Mouse (Mus musculus) neural tube, embryonic 15.5 days (tissue): ENCODE measurements around the gene Klf5. TPM values are rescaled to one million over a fixed set of nuclear protein-coding genes. Genes with fewer than 3 reads are reported as not detected.
A peak's percentile ranks its signal among the peaks of the same experiment; 100 is the strongest.

ENCODE experiments used
- ATAC-seq: fragments of 200-750 bp; cut with Nextera tagmentation; 2 replicates; pipeline ENCODE4 v1.8.0; 2017; ENCODE audit warnings: mild to moderate bottlenecking, moderate TSS enrichment, moderate library complexity; ENCODE audit not compliant: low FRiP score
- H3K27ac ChIP-seq: fragments of 300-500 bp; sonication (generic); replicated peaks from 2 replicates; pipeline ENCODE4 v1.5.1; 2015; ENCODE audit warnings: mild to moderate bottlenecking, inconsistent platforms
- H3K27me3 ChIP-seq: fragments of 300-500 bp; sonication (generic); replicated peaks from 2 replicates; pipeline ENCODE4 v1.6.1; 2015; ENCODE audit warnings: inconsistent platforms
- H3K36me3 ChIP-seq: fragments of 300-500 bp; sonication (generic); 2 replicates; pipeline ENCODE4 v1.6.1; 2015; ENCODE audit warnings: inconsistent platforms
- H3K4me1 ChIP-seq: fragments of 300-500 bp; sonication (generic); 2 replicates; pipeline ENCODE4 v1.6.1; 2015; ENCODE audit warnings: inconsistent platforms
- H3K4me2 ChIP-seq: fragments of 300-500 bp; sonication (generic); 2 replicates; pipeline ENCODE4 v1.6.1; 2015; ENCODE audit warnings: inconsistent platforms, mild to moderate bottlenecking, moderate library complexity
- H3K4me3 ChIP-seq: fragments of 300-500 bp; sonication (generic); replicated peaks from 2 replicates; pipeline ENCODE4 v1.5.1; 2015; ENCODE audit warnings: mild to moderate bottlenecking, inconsistent platforms
- H3K9ac ChIP-seq: fragments of 300-500 bp; sonication (generic); replicated peaks from 2 replicates; pipeline ENCODE4 v1.6.1; 2015; ENCODE audit warnings: mild to moderate bottlenecking, inconsistent platforms
- H3K9me3 ChIP-seq: fragments of 300-500 bp; sonication (generic); replicated peaks from 2 replicates; pipeline ENCODE4 v1.6.1; 2016; ENCODE audit warnings: inconsistent platforms
- WGBS: fragments of 180-500 bp; shearing (Covaris S2); methylation state at CpG from one replicate; pipeline ENCODE4 v1.1.7; 2015; ENCODE audit warnings: mixed read lengths; 5-methylcytosine and 5-hydroxymethylcytosine counted together
- polyA plus RNA-seq: library from polyadenylated mRNA; unstranded; fragments of >200 nt; fragmentation: Nextera tagmentation; extraction: Ambion mirVana; gene quantifications from 2 replicates; pipeline ENCODE4 v1.2.1, GENCODE M21; 2015

The Klf5 gene
- polyA plus RNA-seq = 5.2 and 11.3 TPM in 2 replicates

DNA sequence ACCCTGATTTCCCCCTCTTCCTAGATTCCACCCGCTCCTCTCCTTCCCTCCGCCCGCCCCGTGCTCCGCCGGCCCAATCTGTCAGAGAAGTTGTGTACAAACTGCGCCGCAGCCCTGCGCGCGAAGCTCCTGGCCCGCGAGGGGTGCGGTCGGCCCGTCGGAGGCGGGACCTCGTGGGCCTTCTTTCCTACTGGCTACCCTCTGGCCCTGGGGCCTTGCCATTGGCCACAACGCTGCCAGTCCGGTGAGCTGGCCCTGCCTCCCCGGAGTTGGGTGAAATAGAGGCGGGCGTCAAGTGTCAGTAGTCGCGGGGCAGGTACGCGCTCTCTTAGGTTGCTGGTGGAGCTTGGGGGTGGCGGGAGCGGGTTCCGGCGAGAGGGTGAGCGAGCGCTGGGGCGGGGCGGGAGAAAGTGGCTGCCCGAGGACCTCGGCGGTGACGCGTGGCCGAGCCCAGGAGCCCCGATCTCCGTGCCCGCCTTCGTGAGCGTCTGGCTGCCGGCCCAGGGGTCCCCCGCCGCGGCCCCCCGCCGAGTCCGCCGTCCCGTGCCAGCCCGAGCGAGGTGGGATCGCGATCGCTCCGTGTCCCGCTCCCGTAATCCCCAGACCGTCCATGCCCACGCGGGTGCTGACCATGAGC is at the start of gene Klf5:
TSS of gene Klf5 (plus strand) at position 307 of the 637 bp plus-strand sequence.
- Histone ChIP-seq H3K9ac (peak within 1 kb of the TSS; percentile 65), H3K36me3 (no peaks in the 10 kb centered on the region), H3K4me3 (peak within 1 kb of the TSS; percentile 78), H3K4me2 (peak within 1 kb of the TSS; percentile 97), H3K27me3 (peaks cover 14% of the 10 kb centered on the region), H3K9me3 (no peaks in the 10 kb centered on the region), H3K4me1 (peaks cover 14% of the 10 kb centered on the region), H3K27ac (peak within 1 kb of the TSS; percentile 63)
- ATAC-seq = peak; percentile 98
- WGBS = under 1% methylated on average over 61 of the region's 67 CpGs

DNA sequence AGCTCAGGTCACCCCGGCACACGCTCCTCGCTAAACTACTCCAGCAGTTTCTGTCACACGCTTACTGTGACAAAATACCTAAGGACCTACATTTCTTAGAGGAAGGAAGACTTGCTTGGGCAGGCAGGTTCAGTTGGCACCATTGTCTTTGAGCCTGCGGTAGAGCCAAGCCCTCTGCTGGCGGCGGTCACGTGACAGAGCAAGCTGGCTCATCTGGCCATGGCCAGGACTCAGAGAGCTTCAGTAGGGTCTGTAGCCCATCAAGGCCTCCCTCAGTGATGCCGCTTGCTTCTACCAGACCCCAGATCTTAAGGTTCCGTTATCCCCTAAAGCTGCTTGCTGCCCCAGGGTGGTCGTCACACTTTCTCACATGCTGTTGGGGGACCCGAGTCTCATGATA is 36.5 kb upstream of the Klf5 start:
- no peak for ATAC-seq
- H3K36me3 ChIP-seq = no peaks in the 10 kb centered on the region; the same call in 1 of the 2 replicates
- H3K4me3 ChIP-seq = no peak overlapping the region
- H3K4me1 ChIP-seq = no peaks in the 10 kb centered on the region
- H3K9ac ChIP-seq = no peak overlapping the region
- no peaks in the 10 kb centered on the region for H3K27me3 ChIP-seq
- WGBS = 97% methylated on average over 12 of the region's 12 CpGs
- no peak overlapping the region for H3K4me2 ChIP-seq
- H3K27ac ChIP-seq = no peak overlapping the region
- no peaks in the 10 kb centered on the region for H3K9me3 ChIP-seq

DNA sequence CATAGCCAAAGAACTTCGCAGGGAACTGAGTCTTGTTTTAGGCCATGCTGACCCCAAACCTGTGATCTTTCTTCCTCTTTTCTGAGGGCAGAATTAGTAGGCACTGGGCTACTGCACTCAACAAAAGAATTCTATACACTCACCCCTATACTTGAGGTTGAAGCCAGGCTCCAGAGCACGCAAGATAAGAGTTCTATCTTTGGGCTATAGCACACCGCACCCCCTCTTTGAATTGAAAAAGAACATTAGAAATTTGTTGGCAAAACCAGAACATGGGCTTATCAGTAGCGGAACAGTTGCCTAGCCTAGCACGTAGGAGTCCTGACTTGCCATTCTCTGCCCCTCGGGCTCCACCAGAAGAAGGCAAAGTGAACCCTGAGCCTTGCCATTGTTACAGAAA is 34.7 kb upstream of the Klf5 start:
- no peak overlapping the region for H3K4me3 ChIP-seq
- no peaks in the 10 kb centered on the region; the same call in 1 of the 2 replicates for H3K36me3 ChIP-seq
- H3K27me3 ChIP-seq = no peaks in the 10 kb centered on the region
- H3K9ac ChIP-seq = no peak overlapping the region
- 97% methylated on average over 6 of the region's 6 CpGs for WGBS
- ATAC-seq = no peak
- H3K4me2 ChIP-seq = no peak overlapping the region
- H3K9me3 ChIP-seq = no peaks in the 10 kb centered on the region
- H3K4me1 ChIP-seq = no peaks in the 10 kb centered on the region
- H3K27ac ChIP-seq = no peak overlapping the region

DNA sequence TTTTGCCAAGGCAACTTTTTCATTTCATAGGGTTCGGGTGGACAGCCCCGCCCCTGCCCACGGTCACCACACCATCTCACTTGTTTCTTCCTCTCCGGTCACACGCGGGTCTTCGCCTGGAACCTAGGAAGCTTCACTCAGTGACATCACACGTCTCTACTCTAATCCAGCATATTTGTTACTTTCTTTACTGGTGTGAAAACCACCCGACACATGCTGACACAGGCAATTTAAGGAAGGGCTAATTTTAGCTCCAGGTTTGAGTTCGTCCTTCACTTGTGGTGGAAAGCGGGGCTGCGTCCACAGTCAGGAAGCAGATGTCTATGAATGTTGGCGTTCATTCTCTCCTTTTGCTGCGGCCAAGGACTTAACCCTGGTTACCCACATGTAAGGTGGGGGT is 32.7 kb upstream of the Klf5 start:
- no peak overlapping the region for H3K27ac ChIP-seq
- no peak overlapping the region for H3K4me2 ChIP-seq
- H3K4me1 ChIP-seq = no peaks in the 10 kb centered on the region
- no peak overlapping the region for H3K9ac ChIP-seq
- no peak overlapping the region for H3K4me3 ChIP-seq
- 94% methylated on average over 14 of the region's 14 CpGs for WGBS
- H3K27me3 ChIP-seq = no peaks in the 10 kb centered on the region
- no peaks in the 10 kb centered on the region; the same call in 1 of the 2 replicates for H3K36me3 ChIP-seq
- no peaks in the 10 kb centered on the region for H3K9me3 ChIP-seq
- no peak for ATAC-seq

DNA sequence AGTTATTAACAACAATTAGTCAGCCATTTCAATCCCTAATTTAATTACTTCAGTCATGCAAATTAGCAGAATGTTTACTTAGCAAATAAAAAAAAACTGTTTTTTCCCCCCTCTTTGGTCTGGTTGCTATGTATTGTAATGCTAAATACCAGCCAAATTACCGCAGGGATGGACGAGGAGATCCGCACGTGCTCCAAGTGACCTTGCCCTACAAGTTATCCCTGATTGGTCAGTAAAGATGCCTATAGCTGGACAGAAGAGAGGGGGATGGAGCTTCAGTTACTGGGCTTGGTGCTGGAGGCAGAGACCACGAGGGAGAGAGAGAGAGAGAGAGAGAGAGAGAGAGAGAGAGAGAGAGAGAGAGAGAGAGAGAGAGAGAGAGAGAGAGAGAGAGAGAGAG is 31.7 kb upstream of the Klf5 start:
- Histone ChIP-seq H3K27me3 (no peaks in the 10 kb centered on the region), H3K4me2 (no peak overlapping the region), H3K27ac (no peak overlapping the region), H3K4me1 (no peaks in the 10 kb centered on the region), H3K9ac (no peak overlapping the region), H3K4me3 (no peak overlapping the region), H3K36me3 (no peaks in the 10 kb centered on the region; the same call in 1 of the 2 replicates), H3K9me3 (no peaks in the 10 kb centered on the region)
- no peak for ATAC-seq
- 53% methylated on average over 5 of the region's 5 CpGs for WGBS

DNA sequence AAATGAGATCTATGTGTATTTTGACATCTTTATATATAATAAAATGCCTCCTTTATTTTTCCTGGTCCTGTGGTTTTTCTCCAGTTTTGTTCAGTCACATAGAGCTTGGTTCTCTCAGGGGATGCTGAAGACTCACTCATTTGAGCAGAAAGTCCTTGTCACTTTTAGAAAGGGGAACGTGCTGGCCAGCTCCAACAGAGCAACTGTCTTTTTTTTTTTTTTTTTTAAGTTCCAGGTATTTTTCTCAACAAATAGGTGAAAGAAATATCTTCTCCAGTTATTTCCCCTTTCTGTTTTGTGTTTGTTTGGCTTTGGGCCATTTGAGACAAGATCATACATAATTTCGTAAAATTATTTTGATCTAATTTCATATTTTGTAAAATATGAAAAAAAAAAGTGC is 24.4 kb upstream of the Klf5 start:
- no peak overlapping the region for H3K4me2 ChIP-seq
- no peak overlapping the region for H3K4me3 ChIP-seq
- 79% methylated on average over 2 of the region's 2 CpGs for WGBS
- no peak overlapping the region for H3K27ac ChIP-seq
- no peaks in the 10 kb centered on the region for H3K9me3 ChIP-seq
- no peaks in the 10 kb centered on the region for H3K27me3 ChIP-seq
- H3K36me3 ChIP-seq = no peaks in the 10 kb centered on the region
- no peak overlapping the region for H3K9ac ChIP-seq
- no peak for ATAC-seq
- H3K4me1 ChIP-seq = no peaks in the 10 kb centered on the region

DNA sequence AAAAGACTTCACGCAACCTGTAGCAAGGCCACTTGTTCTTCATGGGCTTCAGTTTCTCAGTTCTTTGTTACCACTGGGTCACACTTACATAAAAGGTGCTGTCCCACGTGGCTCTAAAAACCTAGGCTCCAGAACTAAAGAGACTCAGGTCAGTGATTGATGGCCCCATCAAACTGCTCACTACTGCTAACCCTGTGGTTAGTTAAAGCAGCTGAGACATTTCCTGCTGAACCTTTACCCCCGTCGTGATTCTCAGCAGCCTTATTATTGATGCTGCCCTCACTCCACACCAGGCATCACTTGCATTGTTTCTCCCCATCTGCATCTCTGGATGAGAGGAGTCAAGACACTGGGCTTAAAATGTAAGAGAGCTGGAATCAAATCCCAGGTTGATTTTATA is 22.7 kb upstream of the Klf5 start:
- 24% methylated on average over 4 of the region's 4 CpGs for WGBS
- Histone ChIP-seq H3K4me2 (no peak overlapping the region), H3K4me3 (no peak overlapping the region), H3K27me3 (no peaks in the 10 kb centered on the region), H3K27ac (no peak overlapping the region), H3K9ac (no peak overlapping the region), H3K4me1 (no peaks in the 10 kb centered on the region), H3K9me3 (no peaks in the 10 kb centered on the region), H3K36me3 (no peaks in the 10 kb centered on the region)
- no peak for ATAC-seq

DNA sequence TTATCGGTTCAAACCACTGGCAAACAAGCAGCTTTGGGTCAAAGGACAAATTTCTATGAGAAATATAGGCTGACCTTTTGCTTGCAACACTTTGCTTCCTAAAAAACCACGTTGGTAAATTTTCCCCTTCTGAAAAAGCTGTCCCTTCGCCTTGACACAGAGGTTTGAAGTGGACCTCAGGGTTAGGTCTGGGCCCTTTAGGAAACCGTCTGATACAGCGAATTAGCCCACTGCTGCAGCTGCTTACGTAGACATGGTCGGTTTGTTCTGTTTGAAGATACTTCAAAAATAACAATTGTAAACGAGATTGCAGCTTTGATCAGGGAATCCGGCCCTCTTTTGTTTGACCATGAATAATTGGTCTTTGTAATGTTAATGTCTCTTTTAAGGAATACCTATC is 20.2 kb upstream of the Klf5 start:
- Histone ChIP-seq H3K27me3 (no peaks in the 10 kb centered on the region), H3K4me2 (no peak overlapping the region), H3K36me3 (no peaks in the 10 kb centered on the region), H3K9ac (no peak overlapping the region), H3K4me3 (no peak overlapping the region), H3K27ac (no peak overlapping the region), H3K9me3 (no peaks in the 10 kb centered on the region), H3K4me1 (no peaks in the 10 kb centered on the region)
- WGBS = 16% methylated on average over 9 of the region's 9 CpGs
- no peak for ATAC-seq

DNA sequence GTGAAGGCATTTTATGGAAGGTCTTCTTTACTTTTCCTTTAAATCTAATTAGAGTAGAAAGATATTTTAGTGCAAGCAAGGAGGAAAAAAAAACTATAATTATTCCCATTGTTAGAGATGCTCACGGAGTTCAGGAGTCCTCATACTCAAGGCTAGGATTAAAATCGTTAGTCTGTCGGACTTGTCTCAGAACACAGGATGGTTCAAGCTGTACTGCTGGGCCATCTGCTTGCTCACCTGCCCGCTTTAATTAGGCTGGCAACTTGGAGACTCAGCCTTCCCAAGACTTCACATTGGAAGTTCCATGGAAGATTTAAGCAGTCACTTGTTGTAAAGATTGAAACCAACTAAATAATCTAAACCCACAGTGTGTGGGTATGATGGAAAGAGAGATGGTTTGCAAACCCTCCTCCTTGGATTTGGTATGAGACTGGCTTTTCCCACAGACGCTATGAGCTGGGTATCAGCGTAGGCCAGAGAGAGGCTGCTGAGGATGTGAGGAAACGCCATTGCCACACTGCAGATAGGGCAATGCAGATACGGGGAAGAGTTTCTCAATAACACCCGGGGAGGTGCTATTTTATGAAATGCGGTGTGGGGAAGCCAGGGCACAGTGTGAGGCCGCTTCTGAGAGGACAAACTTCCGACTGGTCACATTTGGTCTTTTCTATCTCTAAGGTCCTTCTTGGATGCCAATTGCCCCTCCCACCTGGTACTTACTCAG is 19.6 kb upstream of the Klf5 start:
- H3K27ac ChIP-seq = no peak overlapping the region
- no peaks in the 10 kb centered on the region for H3K4me1 ChIP-seq
- 43% methylated on average over 12 of the region's 12 CpGs for WGBS
- no peak overlapping the region for H3K9ac ChIP-seq
- no peak overlapping the region for H3K4me3 ChIP-seq
- H3K4me2 ChIP-seq = no peak overlapping the region
- H3K27me3 ChIP-seq = no peaks in the 10 kb centered on the region
- H3K36me3 ChIP-seq = no peaks in the 10 kb centered on the region
- no peak for ATAC-seq
- H3K9me3 ChIP-seq = no peaks in the 10 kb centered on the region

DNA sequence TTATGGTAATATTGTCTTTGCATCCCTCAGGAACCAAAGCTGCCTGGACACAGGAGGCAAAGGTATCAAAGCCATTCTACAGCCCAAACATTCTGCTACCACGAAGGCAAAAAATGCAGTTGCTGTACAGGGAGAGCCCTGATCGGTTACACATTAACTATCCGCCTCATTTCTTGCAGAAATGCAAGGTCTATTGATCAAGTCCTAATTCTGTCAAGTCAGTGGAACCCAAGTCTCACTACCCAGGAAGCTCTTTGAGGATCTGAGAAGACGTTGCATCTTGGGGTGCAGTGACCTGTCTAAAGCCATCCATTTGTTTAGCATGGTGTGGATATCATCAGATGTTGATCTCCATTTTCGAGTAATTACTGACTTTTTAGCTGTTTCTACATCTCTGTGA is 18.1 kb upstream of the Klf5 start:
- no peak for ATAC-seq
- Histone ChIP-seq H3K4me3 (no peak overlapping the region), H3K9ac (no peak overlapping the region), H3K27ac (no peak overlapping the region), H3K36me3 (no peaks in the 10 kb centered on the region), H3K4me2 (no peak overlapping the region), H3K4me1 (no peaks in the 10 kb centered on the region), H3K9me3 (no peaks in the 10 kb centered on the region), H3K27me3 (no peaks in the 10 kb centered on the region)
- 62% methylated on average over 5 of the region's 5 CpGs for WGBS

DNA sequence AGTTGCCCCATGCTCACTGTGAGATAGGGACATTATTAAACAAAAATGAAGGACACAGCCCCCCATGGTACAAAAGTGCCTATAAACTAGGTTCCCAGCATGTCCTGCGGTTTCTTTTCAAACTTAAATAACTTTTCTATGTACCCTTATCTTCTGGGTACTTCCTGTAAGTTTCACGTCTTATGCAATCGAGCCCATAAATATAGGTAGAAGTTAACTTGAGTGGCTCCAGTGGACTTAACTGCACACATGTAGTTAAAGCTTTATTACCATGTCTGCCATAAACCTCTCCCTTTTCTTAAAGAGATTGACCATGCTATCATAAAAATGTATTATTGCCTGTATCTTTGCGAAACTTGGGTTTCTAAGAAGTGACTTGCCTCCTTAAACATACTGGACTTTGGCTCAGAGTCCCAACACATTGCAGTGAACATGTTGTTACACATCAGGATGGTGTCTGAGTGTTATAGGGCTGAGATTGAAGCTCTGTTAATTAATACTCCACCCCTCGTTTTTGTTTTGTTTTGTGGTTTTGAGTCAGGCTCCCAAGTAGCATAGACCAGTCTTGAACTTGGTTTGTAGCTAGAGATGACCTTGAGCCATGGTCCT is 17.6 kb upstream of the Klf5 start:
- Histone ChIP-seq H3K9me3 (no peaks in the 10 kb centered on the region), H3K9ac (no peak overlapping the region), H3K4me1 (no peaks in the 10 kb centered on the region), H3K27ac (no peak overlapping the region), H3K4me2 (no peak overlapping the region), H3K36me3 (no peaks in the 10 kb centered on the region), H3K27me3 (no peaks in the 10 kb centered on the region), H3K4me3 (no peak overlapping the region)
- ATAC-seq = no peak
- WGBS = 72% methylated on average over 5 of the region's 5 CpGs

DNA sequence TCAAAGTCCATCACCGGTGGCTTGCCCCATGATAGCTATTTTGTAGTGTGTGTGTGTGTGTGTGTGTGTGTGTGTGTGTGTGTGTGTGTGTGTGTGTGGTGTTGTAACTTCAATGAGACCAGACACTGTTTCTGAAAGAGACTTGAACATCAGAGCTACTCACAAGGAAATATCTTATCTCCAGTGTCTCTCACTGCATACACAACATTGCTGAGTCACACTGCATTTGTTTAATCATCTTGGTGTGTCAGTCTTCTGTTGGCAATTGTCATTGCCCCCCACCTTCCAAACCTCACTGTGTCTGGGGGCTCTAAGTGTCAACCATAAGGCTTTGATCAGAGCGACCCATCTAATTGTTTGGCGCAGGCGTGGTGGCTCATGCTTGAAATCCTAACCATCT is 13.0 kb upstream of the Klf5 start:
- Histone ChIP-seq H3K4me3 (no peak overlapping the region), H3K9me3 (no peaks in the 10 kb centered on the region), H3K4me2 (no peak overlapping the region), H3K36me3 (no peaks in the 10 kb centered on the region), H3K9ac (no peak overlapping the region), H3K27me3 (no peaks in the 10 kb centered on the region), H3K27ac (no peak overlapping the region), H3K4me1 (no peaks in the 10 kb centered on the region)
- WGBS = 96% methylated on average over 4 of the region's 4 CpGs
- ATAC-seq = no peak
